19 mouse cellular contexts compared by ENCODE assay signal in the genomic region with DNA sequence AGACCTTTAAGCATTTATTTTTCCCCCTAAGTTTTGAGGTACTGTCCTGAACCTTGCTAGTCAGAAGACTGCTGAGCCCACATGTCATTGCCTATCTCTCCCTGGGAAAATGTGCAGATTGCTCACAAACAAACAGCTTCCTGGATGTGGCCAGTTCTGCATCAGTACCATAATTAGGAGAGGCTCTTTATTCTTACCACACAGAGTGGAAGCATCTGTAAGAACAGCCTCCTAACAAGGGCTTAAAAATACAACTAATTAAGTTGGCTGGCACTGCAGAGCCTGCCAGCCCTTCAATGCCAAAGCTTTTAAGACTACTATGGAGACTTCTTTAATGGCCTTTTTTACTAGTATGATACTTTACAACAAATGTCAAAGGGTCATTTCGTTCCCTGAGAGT. TPM values are rescaled to one million over a fixed set of nuclear protein-coding genes. Genes with fewer than 3 reads are reported as not detected.
DNase-seq lines count a peak whose midpoint lies in the region; ATAC-seq lines count a peak whose summit lies in the region.
"Had no signal": no experiment of that assay in that cellular context is flagged by ENCODE, and none has a peak within 500 bp of the region (broad histone marks: within the 10 kb centered on the region; RNA-seq: fewer than 3 reads in every experiment).

No protein-coding gene starts in this region.

- H3K4me3 ChIP-seq in embryonic facial prominence, embryonic 11.5 days (ENCODE audit: low read depth, low read length) = no peak overlapping the region
- no peak overlapping the region for H3K4me3 ChIP-seq in embryonic facial prominence, embryonic 10.5 days
- H3K4me3 ChIP-seq in neural tube, embryonic 12.5 days = no peak overlapping the region
- H3K4me3 ChIP-seq in forebrain, embryonic 16.5 days (replicated peaks; ENCODE audit: low read length) = no peak overlapping the region
- H3K4me3 ChIP-seq: heart, embryonic 10.5 days; hindbrain, embryonic 15.5 days had no signal

- no peaks in the 10 kb centered on the region for H3K36me3 ChIP-seq in embryonic facial prominence, embryonic 11.5 days (replicated peaks; ENCODE audit: control insufficient read depth, insufficient read depth, low read depth, low read length)
- H3K36me3 ChIP-seq in embryonic facial prominence, embryonic 10.5 days (replicated peaks) = no peaks in the 10 kb centered on the region; the same call in 1 of the 2 replicates
- no peaks in the 10 kb centered on the region for H3K36me3 ChIP-seq in neural tube, embryonic 12.5 days
- no peaks in the 10 kb centered on the region for H3K36me3 ChIP-seq in forebrain, embryonic 16.5 days (ENCODE audit: control insufficient read depth, insufficient read depth)
- H3K36me3 ChIP-seq: heart, embryonic 10.5 days had no signal

- no peak overlapping the region for H3K4me2 ChIP-seq in embryonic facial prominence, embryonic 11.5 days (ENCODE audit: low read depth, low read length)
- no peak overlapping the region for H3K4me2 ChIP-seq in neural tube, embryonic 12.5 days (replicated peaks)
- H3K4me2 ChIP-seq in forebrain, embryonic 16.5 days (ENCODE audit: low read length) = no peak overlapping the region
- H3K4me2 ChIP-seq: hindbrain, embryonic 15.5 days had no signal

- WGBS in embryonic facial prominence, embryonic 11.5 days = 59% methylated on average over 1 of the region's 1 CpGs
- 69% methylated on average over 1 of the region's 1 CpGs for WGBS in embryonic facial prominence, embryonic 10.5 days
- 66% methylated on average over 1 of the region's 1 CpGs for WGBS in neural tube, embryonic 12.5 days
- WGBS in forebrain, embryonic 16.5 days = 5% methylated on average over 1 of the region's 1 CpGs

- H3K27me3 ChIP-seq in embryonic facial prominence, embryonic 11.5 days (ENCODE audit: control insufficient read depth, insufficient read depth, low read length) = no peaks in the 10 kb centered on the region
- H3K27me3 ChIP-seq in embryonic facial prominence, embryonic 10.5 days (replicated peaks; ENCODE audit: low read depth, poor library complexity, severe bottlenecking) = no peaks in the 10 kb centered on the region
- no peaks in the 10 kb centered on the region for H3K27me3 ChIP-seq in neural tube, embryonic 12.5 days (replicated peaks)
- no peaks in the 10 kb centered on the region for H3K27me3 ChIP-seq in forebrain, embryonic 16.5 days (replicated peaks; ENCODE audit: control insufficient read depth, insufficient read depth, low read length)
- H3K27me3 ChIP-seq: hindbrain, embryonic 15.5 days had no signal

- H3K9me3 ChIP-seq in embryonic facial prominence, embryonic 11.5 days (replicated peaks; ENCODE audit: control insufficient read depth, low read length) = no peaks in the 10 kb centered on the region
- H3K9me3 ChIP-seq in embryonic facial prominence, embryonic 10.5 days = no peaks in the 10 kb centered on the region
- H3K9me3 ChIP-seq in neural tube, embryonic 12.5 days = no peaks in the 10 kb centered on the region
- H3K9me3 ChIP-seq in forebrain, embryonic 16.5 days (ENCODE audit: control insufficient read depth, low read length) = no peaks in the 10 kb centered on the region
- H3K9me3 ChIP-seq: heart, embryonic 10.5 days; hindbrain, embryonic 15.5 days had no signal

- H3K27ac ChIP-seq in embryonic facial prominence, embryonic 11.5 days (replicated peaks; ENCODE audit: low read depth, low read length) = no peak overlapping the region
- no peak overlapping the region for H3K27ac ChIP-seq in embryonic facial prominence, embryonic 10.5 days (replicated peaks)
- H3K27ac ChIP-seq in neural tube, embryonic 12.5 days = no peak overlapping the region
- no peak overlapping the region for H3K27ac ChIP-seq in forebrain, embryonic 16.5 days (ENCODE audit: low read length)
- H3K27ac ChIP-seq: heart, embryonic 10.5 days; hindbrain, embryonic 15.5 days had no signal

- peak; percentile 7 for DNase-seq in embryonic facial prominence, embryonic 11.5 days (ENCODE audit: low spot score)
- DNase-seq in embryonic facial prominence, embryonic 10.5 days (ENCODE audit: low spot score) = no peak
- no peak for DNase-seq in neural tube, embryonic 10.5 days (ENCODE audit: extremely low spot score, low spot score)
- DNase-seq in cerebellum, adult 18-20 months = no peak
- DNase-seq in spleen, adult 12 weeks (ENCODE audit: low spot score) = no peak
- no peak for DNase-seq in cerebellum, adult 9-10 months
- DNase-seq: adrenal gland, adult 2 months; cerebellum, adult 11-12 months; gastrocnemius, postnatal 36 days; heart, postnatal 14 days; kidney, postnatal 10 days; lung, postnatal 10 days; spleen, adult 18-20 months had no signal

- ATAC-seq in embryonic facial prominence, embryonic 11.5 days (replicated peaks; ENCODE audit: insufficient number of reproducible peaks, low FRiP score, low TSS enrichment, low read depth) = 0 out of 2 replicates have a peak, but pooled peaks have one; percentile 48
- 0 out of 2 replicates have a peak, but pooled peaks have one; percentile 41 for ATAC-seq in neural tube, embryonic 12.5 days (ENCODE audit: low FRiP score, low read depth)
- peak; percentile 95 for ATAC-seq in forebrain, embryonic 16.5 days
- ATAC-seq: intestine, postnatal 0 days had no signal

- H3K4me1 ChIP-seq in embryonic facial prominence, embryonic 11.5 days (ENCODE audit: control insufficient read depth, insufficient read depth, low read length) = no peaks in the 10 kb centered on the region
- H3K4me1 ChIP-seq in embryonic facial prominence, embryonic 10.5 days = peaks cover 27% of the 10 kb centered on the region
- no peaks in the 10 kb centered on the region for H3K4me1 ChIP-seq in neural tube, embryonic 12.5 days
- peaks cover 12% of the 10 kb centered on the region for H3K4me1 ChIP-seq in forebrain, embryonic 16.5 days (replicated peaks; ENCODE audit: control insufficient read depth, insufficient read depth, low read length)
- H3K4me1 ChIP-seq: hindbrain, embryonic 15.5 days had no signal

- no peak overlapping the region for H3K9ac ChIP-seq in embryonic facial prominence, embryonic 11.5 days (replicated peaks; ENCODE audit: low read length)
- no peak overlapping the region for H3K9ac ChIP-seq in neural tube, embryonic 12.5 days
- no peak overlapping the region for H3K9ac ChIP-seq in forebrain, embryonic 16.5 days (replicated peaks; ENCODE audit: low read depth, low read length)
- H3K9ac ChIP-seq: hindbrain, embryonic 15.5 days had no signal

RNA-seq across cellular contexts. Expression of a gene that starts 35.1 kb away (rescaled TPM):
- 0.22 and 0.45 TPM in 2 replicates for polyA plus RNA-seq in embryonic facial prominence, embryonic 11.5 days (2014; fragmentation: Nextera tagmentation; extraction: Ambion mirVana)
- polyA plus RNA-seq in embryonic facial prominence, embryonic 10.5 days (2016; fragmentation: Nextera tagmentation; extraction: Ambion mirVana) = 0.11 TPM in 1 of 2 replicates, not detected in the other
- 0.09 and 0.33 TPM in 2 replicates for polyA plus RNA-seq in neural tube, embryonic 12.5 days (2016; fragmentation: Nextera tagmentation; extraction: Ambion mirVana)
- 0.13 TPM in 1 of 2 replicates, not detected in the other for polyA plus RNA-seq in forebrain, embryonic 16.5 days (2015; fragmentation: Nextera tagmentation; extraction: Ambion mirVana)
- polyA plus RNA-seq: adrenal gland, adult 2 months; intestine, postnatal 0 days; liver, embryonic 16.5 days had no signal

Comparison
In these comparisons a context has a peak if more than half of its experiments do, and no peak if none do; other contexts are left out.
1. ATAC-seq: peak in every context shown above with its lines; median percentile 95 in forebrain, embryonic 16.5 days; 48 in embryonic facial prominence, embryonic 11.5 days; 41 in neural tube, embryonic 12.5 days.